Mouse (Mus musculus): ENCODE data around the gene 2310061N02Rik. TPM values are rescaled to one million over a fixed set of nuclear protein-coding genes. Genes with fewer than 3 reads are reported as not detected.

2310061N02Rik gene
- polyA plus RNA-seq (2012; rRNA removed): not detected in 2 replicates

DNA sequence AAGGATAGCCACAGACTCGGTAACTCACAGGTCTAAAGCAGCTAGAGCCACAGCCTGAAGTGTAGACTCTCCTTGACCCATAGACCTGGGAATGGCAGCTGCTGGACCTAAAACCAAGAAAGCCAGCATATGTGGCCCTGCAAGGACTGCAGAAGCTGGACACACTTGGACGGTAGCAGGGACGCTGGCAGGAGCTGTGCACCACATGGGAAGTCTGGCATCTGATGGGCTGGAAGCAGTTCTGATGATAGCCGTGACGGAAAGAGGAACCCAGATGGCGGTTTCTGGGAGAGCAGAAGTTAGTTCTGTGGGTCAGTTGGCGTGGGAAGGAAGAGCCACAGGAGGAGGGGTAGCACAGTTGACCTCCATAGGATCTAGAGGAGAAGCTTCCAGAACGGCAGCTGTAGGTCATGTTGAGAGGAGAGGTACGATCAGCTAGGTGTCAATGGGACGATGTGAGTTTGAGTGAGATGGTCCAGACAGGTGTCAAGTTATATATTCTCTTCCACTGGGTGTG, at the start of gene 2310061N02Rik:
Gene 2310061N02Rik (minus strand): TSS at position 467 of the 517 bp plus-strand sequence.

DNA sequence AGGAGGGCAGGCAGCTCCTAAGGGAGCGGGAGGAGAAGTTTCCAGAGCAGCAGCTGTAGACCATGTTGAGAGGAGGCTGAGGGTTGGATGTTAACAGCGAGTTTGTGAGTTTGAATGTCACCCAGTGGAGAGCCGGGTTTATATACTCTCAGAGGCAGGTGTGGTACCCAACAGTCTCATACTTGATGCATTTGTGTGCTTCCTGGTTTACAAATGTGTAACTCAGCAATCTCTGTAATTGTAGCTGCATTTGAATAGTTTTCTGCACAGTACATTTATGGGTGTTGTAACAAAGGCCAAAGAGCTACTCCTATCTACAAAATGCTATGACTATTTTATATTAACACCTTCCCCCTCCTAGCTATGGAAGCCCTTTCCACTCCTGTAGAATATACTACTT, 43.8 kb upstream of the 2310061N02Rik start, which contains the start of gene Krtap13:
Gene Krtap13 (minus strand): TSS at position 101 of the 400 bp plus-strand sequence.

DNA sequence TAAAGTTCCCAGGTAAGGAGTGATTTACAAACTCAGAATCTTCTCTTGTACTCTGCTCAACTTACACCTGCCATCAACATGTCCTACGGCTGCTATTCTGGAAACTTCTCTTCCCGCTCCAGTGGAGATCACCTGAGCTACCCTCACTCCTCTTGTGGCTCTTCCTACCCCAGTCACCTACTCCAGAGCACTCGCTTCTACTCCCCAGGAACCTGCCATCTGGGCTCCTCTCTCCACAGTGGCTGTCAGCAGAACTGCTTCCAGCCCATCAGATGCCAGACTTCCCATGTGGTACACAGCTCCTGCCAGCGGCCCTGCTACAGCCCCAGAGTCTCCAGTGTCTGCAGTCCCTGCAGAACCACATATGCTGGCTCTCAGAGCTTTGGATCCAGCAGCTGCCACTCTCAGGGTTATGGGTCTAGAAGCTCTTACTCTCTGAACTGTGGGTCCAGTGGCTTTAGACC, 21.1 kb upstream of the 2310061N02Rik start, which contains the start of gene Krtap13-1:
Gene Krtap13-1 (plus strand): TSS at position 51 of the 464 bp plus-strand sequence.

DNA sequence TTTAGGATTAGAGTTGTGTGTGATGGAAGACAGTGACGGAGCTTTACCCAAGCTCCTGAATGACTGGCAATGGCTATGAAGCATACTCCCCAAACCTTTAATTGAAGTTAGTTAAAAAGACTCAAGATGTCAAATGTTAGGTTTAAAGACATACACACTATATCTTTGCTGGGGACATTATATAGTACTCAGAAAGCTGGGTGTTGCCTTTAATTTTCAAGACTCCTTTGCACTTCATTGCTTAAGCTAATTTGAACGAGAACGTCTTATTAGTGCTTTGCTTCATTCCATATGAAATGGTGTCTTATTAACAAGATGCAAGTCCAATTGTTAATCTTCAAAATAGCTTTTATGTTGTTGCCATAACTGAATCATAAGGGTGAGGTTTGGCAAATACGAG, 36.2 kb downstream of the 2310061N02Rik start, which contains the start of gene Krtap27-1:
Gene Krtap27-1 (minus strand): TSS at position 101 of the 400 bp plus-strand sequence.

Other genes starting within 250 kb of the 2310061N02Rik start
- gene Cldn17, start 201.0 kb downstream of the 2310061N02Rik start, polyA plus RNA-seq (2012; rRNA removed): not detected in 2 replicates
- 40.5 and 44.3 TPM in 2 replicates for gene Cldn8, start 144.8 kb downstream of the 2310061N02Rik start, polyA plus RNA-seq (2012; rRNA removed)
- gene Krtap24-1, start 95.7 kb downstream of the 2310061N02Rik start, polyA plus RNA-seq (2012; rRNA removed): not detected in 2 replicates
- 28.8 and 37.2 TPM in 2 replicates for gene 2310079G19Rik, start 80.3 kb downstream of the 2310061N02Rik start, polyA plus RNA-seq (2012; rRNA removed)
- gene Krtap26-1, start 60.2 kb downstream of the 2310061N02Rik start, polyA plus RNA-seq (2012; rRNA removed): 0.12 TPM in 1 of 2 replicates, not detected in the other
- not detected in 2 replicates for gene Krtap27-1, start 36.3 kb downstream of the 2310061N02Rik start, polyA plus RNA-seq (2012; rRNA removed)
- not detected in 2 replicates for gene Krtap13-1, start 20.9 kb upstream of the 2310061N02Rik start, polyA plus RNA-seq (2012; rRNA removed)
- 1.9 and 2.4 TPM in 2 replicates for gene Krtap13, start 43.7 kb upstream of the 2310061N02Rik start, polyA plus RNA-seq (2012; rRNA removed)
- 0.29 and 1.1 TPM in 2 replicates for gene 2310034C09Rik, start 50.9 kb upstream of the 2310061N02Rik start, polyA plus RNA-seq (2012; rRNA removed)
- gene 2310057N15Rik, start 66.2 kb upstream of the 2310061N02Rik start, polyA plus RNA-seq (2012; rRNA removed): not detected in 2 replicates
- not detected in 2 replicates for gene Gm5965, start 69.9 kb upstream of the 2310061N02Rik start, polyA plus RNA-seq (2012; rRNA removed)
- not detected in 2 replicates for gene Gm20741, start 104.3 kb upstream of the 2310061N02Rik start, polyA plus RNA-seq (2012; rRNA removed)
- not detected in 2 replicates for gene Krtap15, start 112.3 kb upstream of the 2310061N02Rik start, polyA plus RNA-seq (2012; rRNA removed)
- gene Krtap14, start 118.2 kb upstream of the 2310061N02Rik start, polyA plus RNA-seq (2012; rRNA removed): not detected in 2 replicates
- gene Krtap19-1, start 161.4 kb upstream of the 2310061N02Rik start, polyA plus RNA-seq (2012; rRNA removed): not detected in 2 replicates
- not detected in 2 replicates for gene Krtap19-2, start 166.3 kb upstream of the 2310061N02Rik start, polyA plus RNA-seq (2012; rRNA removed)
- gene Krtap19-3, start 170.1 kb upstream of the 2310061N02Rik start, polyA plus RNA-seq (2012; rRNA removed): not detected in 2 replicates
- not detected in 2 replicates for gene Krtap19-4, start 177.1 kb upstream of the 2310061N02Rik start, polyA plus RNA-seq (2012; rRNA removed)
- not detected in 2 replicates for gene Krtap19-5, start 188.5 kb upstream of the 2310061N02Rik start, polyA plus RNA-seq (2012; rRNA removed)
- not detected in 2 replicates for gene Krtap19-9b, start 224.3 kb upstream of the 2310061N02Rik start, polyA plus RNA-seq (2012; rRNA removed)